ENCODE assay signal across 9 mouse cellular contexts in the genomic region with DNA sequence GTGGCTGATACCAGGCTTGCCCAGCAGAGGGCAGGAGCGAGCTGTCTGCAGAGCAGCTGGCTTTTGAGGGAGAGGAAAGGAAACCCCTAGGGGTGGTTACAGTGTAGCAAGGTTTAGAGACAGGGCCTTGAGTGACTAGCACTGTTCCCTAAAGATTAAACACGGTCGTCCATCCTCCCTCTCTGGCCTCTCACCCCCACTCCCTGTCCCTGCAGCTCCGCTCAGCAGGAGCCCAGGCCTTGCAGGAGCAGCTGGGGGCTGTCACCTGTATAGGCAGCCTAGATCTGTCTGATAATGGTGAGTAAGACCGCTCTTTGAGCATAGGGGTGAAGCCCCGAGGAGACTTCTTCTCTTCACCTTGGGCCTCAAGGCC. TPM values are rescaled to one million over a fixed set of nuclear protein-coding genes. Genes with fewer than 3 reads are reported as not detected.
DNase-seq lines count a peak whose midpoint lies in the region; ATAC-seq and TF ChIP-seq lines count a peak whose summit lies in the region.
"Had no signal": no experiment of that assay in that cellular context is flagged by ENCODE, and none has a peak within 500 bp of the region (broad histone marks: within the 10 kb centered on the region; RNA-seq: fewer than 3 reads in every experiment).

No protein-coding gene starts in this region.

- H3K36me3 ChIP-seq in ES-E14 (ENCODE audit: control insufficient read depth, insufficient read depth, low read length, poor library complexity, severe bottlenecking): no peaks in the 10 kb centered on the region
- peaks cover 72% of the 10 kb centered on the region for H3K36me3 ChIP-seq in forebrain, embryonic 12.5 days (replicated peaks)
- H3K36me3 ChIP-seq in lung, embryonic 15.5 days: no peaks in the 10 kb centered on the region

- peak; percentile 90 for DNase-seq in ES-E14 (ENCODE audit: low read depth, low spot score)
- peak; percentile 65 for DNase-seq in c-Kit-positive CD71-positive TER-119-negative erythroid progenitor cells, embryonic 14.5 days (ENCODE audit: low read depth)
- peak; percentile 91 to 94 for DNase-seq in heart, postnatal 36 days
- peak; percentile 72 to 88 for DNase-seq in layer of hippocampus, adult 18-20 months (ENCODE audit: low spot score in 2 of 2)
- peak; percentile 67 for DNase-seq in ovary, adult 18-20 months (ENCODE audit: low spot score)
- DNase-seq in thymus, postnatal 10 days (ENCODE audit: low spot score in 2 of 2): peak; percentile 65 to 91

- in situ Hi-C loops in ES-E14 (cut with MboI; ENCODE audit: low sequenced_read_pairs in 2 of 2, unreplicated experiment in 2 of 2): no loop called here

- H3K27ac ChIP-seq in ES-E14 (ENCODE audit: insufficient read depth, low read depth, low read length, poor library complexity, severe bottlenecking): no peak overlapping the region
- no peak overlapping the region for H3K27ac ChIP-seq in forebrain, embryonic 12.5 days
- H3K27ac ChIP-seq in lung, embryonic 15.5 days: no peak overlapping the region

- intact Hi-C loops in heart, postnatal 36 days (cut with DNase I): loop anchor here (2.0 to 5.0 kb wide), 2 partner anchors 39 to 250 kb away; a partner anchor contains a TSS

- peaks cover 0 to 11% of the 10 kb centered on the region in 2 experiments; a peak in 1 of 4 replicates for H3K4me1 ChIP-seq in ES-E14 (ENCODE audit: control insufficient read depth in 2 of 2, insufficient read depth in 2 of 2, low read length in 2 of 2, poor library complexity in 1 of 2)
- peaks cover 7% of the 10 kb centered on the region; the same call in 1 of the 2 replicates for H3K4me1 ChIP-seq in forebrain, embryonic 12.5 days
- 0 out of 2 replicates have a peak, but pooled peaks cover 2% of the 10 kb centered on the region for H3K4me1 ChIP-seq in lung, embryonic 15.5 days

- no peak overlapping the region for H3K4me2 ChIP-seq in forebrain, embryonic 12.5 days
- no peak overlapping the region for H3K4me2 ChIP-seq in lung, embryonic 15.5 days

- WGBS in forebrain, embryonic 12.5 days: 32% methylated on average over 6 of the region's 6 CpGs
- WGBS in lung, embryonic 15.5 days: 19% methylated on average over 6 of the region's 6 CpGs

- peak; percentile 68 for ATAC-seq in forebrain, embryonic 12.5 days (ENCODE audit: low FRiP score)
- peak; percentile 56 for ATAC-seq in lung, embryonic 15.5 days (ENCODE audit: borderline replicate concordance, extremely low read depth, low FRiP score, low TSS enrichment)

- no peak overlapping the region for H3K4me3 ChIP-seq in ES-E14 (ENCODE audit: insufficient read depth in 1 of 2, low read depth in 1 of 2, low read length in 2 of 2, poor library complexity in 1 of 2, severe bottlenecking in 1 of 2)
- H3K4me3 ChIP-seq in forebrain, embryonic 12.5 days (replicated peaks): no peak overlapping the region
- H3K4me3 ChIP-seq in lung, embryonic 15.5 days: no peak overlapping the region

- no peak overlapping the region for H3K9ac ChIP-seq in ES-E14 (ENCODE audit: insufficient read depth, low read depth, low read length, poor library complexity, severe bottlenecking)
- H3K9ac ChIP-seq in forebrain, embryonic 12.5 days: 0 out of 2 replicates have a peak overlapping the region, but pooled peaks have one; percentile 21
- H3K9ac ChIP-seq in lung, embryonic 15.5 days: no peak overlapping the region

- no peaks in the 10 kb centered on the region for H3K9me3 ChIP-seq in ES-E14 (ENCODE audit: control insufficient read depth, insufficient read depth, low read depth, low read length)
- H3K9me3 ChIP-seq in forebrain, embryonic 12.5 days: no peaks in the 10 kb centered on the region
- H3K9me3 ChIP-seq in lung, embryonic 15.5 days: no peaks in the 10 kb centered on the region

- H3K27me3 ChIP-seq in forebrain, embryonic 12.5 days: no peaks in the 10 kb centered on the region
- no peaks in the 10 kb centered on the region for H3K27me3 ChIP-seq in lung, embryonic 15.5 days

TF ChIP-seq in ES-E14, 5 proteins besides CTCF, POLR2A, EP300 and RAD21:
- TF ChIP-seq HCFC1 (IDR thresholded peaks at IDR 0.05; ENCODE audit: borderline replicate concordance, insufficient read depth, low read length): no peak
- peak; percentile 91 for TF ChIP-seq ZC3H11A (IDR thresholded peaks at IDR 0.05; ENCODE audit: borderline replicate concordance, low read depth, low read length)
- TF ChIP-seq MAFK (IDR thresholded peaks at IDR 0.05; ENCODE audit: insufficient read depth, low read depth, low read length): no peak
- TF ChIP-seq CHD2 (IDR thresholded peaks at IDR 0.05; ENCODE audit: low read depth, low read length): no peak
- no peak for TF ChIP-seq ZNF384 (IDR thresholded peaks at IDR 0.05; ENCODE audit: low read depth, low read length)

RNA-seq across cellular contexts. Expression of a gene that starts 7.0 kb away (rescaled TPM):
- 0.58 and 1.1 TPM in 2 replicates for total RNA-seq in ES-E14 (2012; rRNA removed)
- 17.8 and 18.6 TPM in 2 replicates for polyA plus RNA-seq in forebrain, embryonic 12.5 days (2016; fragmentation: Nextera tagmentation; extraction: Ambion mirVana)
- total RNA-seq in heart, postnatal 36 days (2021): 1 to 10 TPM; 3.1 to 3.2 TPM
- 10 to 100 TPM; 46.8 to 50.8 TPM for total RNA-seq in layer of hippocampus, adult 18-20 months (2021)
- polyA plus RNA-seq in lung, embryonic 15.5 days (2015; fragmentation: Nextera tagmentation; extraction: Ambion mirVana): 1.3 and 1.6 TPM in 2 replicates

RNA-seq across cellular contexts. Expression of a gene that starts 12.8 kb away (rescaled TPM):
- 0.21 TPM in 1 of 2 replicates, not detected in the other for total RNA-seq in ES-E14 (2012; rRNA removed)
- polyA plus RNA-seq in forebrain, embryonic 12.5 days (2016; fragmentation: Nextera tagmentation; extraction: Ambion mirVana): 0.55 and 0.90 TPM in 2 replicates
- not detected for total RNA-seq in heart, postnatal 36 days (2021)
- total RNA-seq in layer of hippocampus, adult 18-20 months (2021): 100 to 1,000 TPM; 653 to 657 TPM
- 0.11 and 0.23 TPM in 2 replicates for polyA plus RNA-seq in lung, embryonic 15.5 days (2015; fragmentation: Nextera tagmentation; extraction: Ambion mirVana)

RNA-seq across cellular contexts. Expression of a gene that starts 18.9 kb away (rescaled TPM):
- total RNA-seq in ES-E14 (2012; rRNA removed): 14.6 and 14.9 TPM in 2 replicates
- polyA plus RNA-seq in forebrain, embryonic 12.5 days (2016; fragmentation: Nextera tagmentation; extraction: Ambion mirVana): 52.5 and 59.9 TPM in 2 replicates
- total RNA-seq in heart, postnatal 36 days (2021): 100 to 1,000 TPM; 118 to 130 TPM
- 10 to 100 TPM; 20.2 to 22.1 TPM for total RNA-seq in layer of hippocampus, adult 18-20 months (2021)
- polyA plus RNA-seq in lung, embryonic 15.5 days (2015; fragmentation: Nextera tagmentation; extraction: Ambion mirVana): 112 and 114 TPM in 2 replicates

RNA-seq across cellular contexts. Expression of a gene that starts 27.3 kb away (rescaled TPM):
- total RNA-seq in ES-E14 (2012; rRNA removed): not detected in 2 replicates
- not detected in 2 replicates for polyA plus RNA-seq in forebrain, embryonic 12.5 days (2016; fragmentation: Nextera tagmentation; extraction: Ambion mirVana)
- total RNA-seq in heart, postnatal 36 days (2021): not detected
- 1 to 10 TPM; 1.7 to 2.2 TPM for total RNA-seq in layer of hippocampus, adult 18-20 months (2021)
- not detected in 2 replicates for polyA plus RNA-seq in lung, embryonic 15.5 days (2015; fragmentation: Nextera tagmentation; extraction: Ambion mirVana)
- polyA plus RNA-seq: large intestine, adult 2 months had no signal

RNA-seq across cellular contexts. Expression of a gene that starts 42.6 kb away (rescaled TPM):
- total RNA-seq in ES-E14 (2012; rRNA removed): 28.5 and 108 TPM in 2 replicates
- 19.0 and 19.8 TPM in 2 replicates for polyA plus RNA-seq in forebrain, embryonic 12.5 days (2016; fragmentation: Nextera tagmentation; extraction: Ambion mirVana)
- 10 to 100 TPM; 12.9 to 13.2 TPM for total RNA-seq in heart, postnatal 36 days (2021)
- total RNA-seq in layer of hippocampus, adult 18-20 months (2021): 10 to 100 TPM; 50.9 to 54.2 TPM
- polyA plus RNA-seq in lung, embryonic 15.5 days (2015; fragmentation: Nextera tagmentation; extraction: Ambion mirVana): 66.0 and 67.2 TPM in 2 replicates

Comparison
In these comparisons a context has a peak if more than half of its experiments do, and no peak if none do; other contexts are left out.
1. RNA of a gene that starts 7.0 kb away (total RNA-seq): 46.8 to 50.8 TPM in layer of hippocampus, adult 18-20 months; 3.1 to 3.2 TPM in heart, postnatal 36 days and 0.58 to 1.1 TPM in ES-E14; every median in the first group is over 10 times any median in the second.
2. RNA of a gene that starts 12.8 kb away (total RNA-seq): 653 to 657 TPM in layer of hippocampus, adult 18-20 months; not detected in heart, postnatal 36 days and 0.21 TPM in ES-E14; every median in the first group is over 100 times any median in the second.
3. Peak in every context shown above with its lines, with median percentiles within 50 percentile points of each other: DNase-seq.